Mouse (Mus musculus) cerebellum, adult (tissue): ENCODE results near the gene Fgf2.

Source experiments
- ATAC-seq: cut with Nextera tagmentation; 2 replicates; pipeline ENCODE4 v1.9.2; 2017; ENCODE audit warnings: mild to moderate bottlenecking, moderate library complexity, mixed read lengths; ENCODE audit not compliant: insufficient number of reproducible peaks, low FRiP score, low TSS enrichment

The Fgf2 gene

GRCm38 (mm10) chr3:37348221-37349165 is at the start of gene Fgf2:
Fgf2 (plus strand) TSS chr3:37348346.
- ATAC-seq: no peak

- ATAC-seq: no peak
Observed at GRCm38 (mm10) chr3:37299470-37299869, 48.7 kb upstream of the Fgf2 start.

GRCm38 (mm10) chr3:37302685-37303084 is 45.5 kb upstream of the Fgf2 start:
- ATAC-seq: peak; percentile 72; the same call in 1 of the 2 replicates

- no peak for ATAC-seq
Observed at GRCm38 (mm10) chr3:37303392-37304139, 44.6 kb upstream of the Fgf2 start.

- ATAC-seq: no peak; the same call in 1 of the 2 replicates
Observed at GRCm38 (mm10) chr3:37311897-37312369, 36.2 kb upstream of the Fgf2 start.

GRCm38 (mm10) chr3:37312370-37312941 is 35.7 kb upstream of the Fgf2 start, which contains the start of the genes Bbs12 and Cetn4:
Bbs12 (plus strand) TSS chr3:37312554.
Cetn4 (minus strand) TSS chr3:37312708.
- peak; percentile 99 for ATAC-seq

GRCm38 (mm10) chr3:37313371-37313770 is 34.8 kb upstream of the Fgf2 start:
- no peak for ATAC-seq

GRCm38 (mm10) chr3:37316233-37316632 is 31.9 kb upstream of the Fgf2 start:
- no peak for ATAC-seq

- ATAC-seq: peak; percentile 46; the same call in 1 of the 2 replicates
Observed at GRCm38 (mm10) chr3:37324310-37324709, 23.8 kb upstream of the Fgf2 start.

GRCm38 (mm10) chr3:37325317-37326112 is 22.6 kb upstream of the Fgf2 start:
- no peak for ATAC-seq

GRCm38 (mm10) chr3:37326627-37327026 is 21.5 kb upstream of the Fgf2 start:
- ATAC-seq: no peak

GRCm38 (mm10) chr3:37328489-37328888 is 19.7 kb upstream of the Fgf2 start:
- no peak for ATAC-seq

GRCm38 (mm10) chr3:37329963-37330362 is 18.2 kb upstream of the Fgf2 start:
- ATAC-seq: no peak

GRCm38 (mm10) chr3:37331999-37332449 is 16.1 kb upstream of the Fgf2 start:
- no peak for ATAC-seq

GRCm38 (mm10) chr3:37334053-37334452 is 14.1 kb upstream of the Fgf2 start:
- no peak for ATAC-seq

- no peak for ATAC-seq
Observed at GRCm38 (mm10) chr3:37341110-37341509, 7.0 kb upstream of the Fgf2 start.

- no peak for ATAC-seq
Observed at GRCm38 (mm10) chr3:37342811-37343210, 5.3 kb upstream of the Fgf2 start.

GRCm38 (mm10) chr3:37347671-37348070 is 475 bp upstream of the Fgf2 start:
- no peak for ATAC-seq

- no peak for ATAC-seq
Observed at GRCm38 (mm10) chr3:37349166-37349548, 1.0 kb downstream of the Fgf2 start.

GRCm38 (mm10) chr3:37350386-37350785 is 2.2 kb downstream of the Fgf2 start:
- no peak for ATAC-seq
